Mouse (Mus musculus) spleen, postnatal 14 days (tissue): ENCODE data around the gene Hoxb9.
A peak's percentile ranks its signal among the peaks of the same experiment; 100 is the strongest.

Source experiments
- DNase-seq, 2 experiments: peaks; one replicate each; pipeline ENCODE4 v3.0.0; 2021 to 2022; ENCODE audit warnings: low spot score in 2 of 2

The Hoxb9 gene

GRCm38 (mm10) chr11:96267021-96267920, 4.0 kb upstream of the Hoxb9 start:
- no peak for DNase-seq

GRCm38 (mm10) chr11:96268031-96268745, 3.1 kb upstream of the Hoxb9 start:
- DNase-seq = no peak

- no peak for DNase-seq
Observed at GRCm38 (mm10) chr11:96269869-96270268, 1.4 kb upstream of the Hoxb9 start.

- no peak for DNase-seq
Observed at GRCm38 (mm10) chr11:96271541-96272011, 319 bp downstream of the Hoxb9 start.

- no peak for DNase-seq
Observed at GRCm38 (mm10) chr11:96272024-96272921, 1.0 kb downstream of the Hoxb9 start.

- no peak for DNase-seq
Observed at GRCm38 (mm10) chr11:96274428-96274827, 3.2 kb downstream of the Hoxb9 start.

GRCm38 (mm10) chr11:96275896-96276295, 4.6 kb downstream of the Hoxb9 start:
- no peak for DNase-seq

- no peak for DNase-seq
Observed at GRCm38 (mm10) chr11:96277151-96278044, 6.1 kb downstream of the Hoxb9 start.

- no peak for DNase-seq
Observed at GRCm38 (mm10) chr11:96278324-96278723, 7.1 kb downstream of the Hoxb9 start.

- peak; percentile 38 to 64 for DNase-seq
Observed at GRCm38 (mm10) chr11:96278773-96279172, 7.5 kb downstream of the Hoxb9 start.

GRCm38 (mm10) chr11:96279421-96280233, 8.4 kb downstream of the Hoxb9 start:
- no peak for DNase-seq

- DNase-seq = no peak
Observed at GRCm38 (mm10) chr11:96280399-96281378, 9.4 kb downstream of the Hoxb9 start.

- DNase-seq = no peak
Observed at GRCm38 (mm10) chr11:96281396-96281795, 10.1 kb downstream of the Hoxb9 start.

GRCm38 (mm10) chr11:96281855-96282570, 10.8 kb downstream of the Hoxb9 start, which contains the start of gene Hoxb8:
Gene Hoxb8, plus strand, starts transcription at chr11:96281905.
- DNase-seq = no peak

- no peak for DNase-seq
Observed at GRCm38 (mm10) chr11:96282795-96283430, 11.7 kb downstream of the Hoxb9 start.

- DNase-seq = no peak
Observed at GRCm38 (mm10) chr11:96284041-96284749, 12.9 kb downstream of the Hoxb9 start.
